Mouse (Mus musculus) testis, postnatal 10 days (tissue): Measurements from ENCODE around the gene Unc93a2.
"Not testable (repeated sequence)": the region's sequence is repeated elsewhere in the genome, so short reads cannot be mapped to it uniquely, and the experiment has no call there.

Experiments
- DNase-seq: peaks from one replicate; pipeline ENCODE4 v3.0.0; 2021; ENCODE audit warnings: low spot score

Gene Unc93a2

GRCm38 (mm10) chr17:7385364-7385763, at the start of gene Unc93a2:
Unc93a2 (minus strand) TSS chr17:7385464.
- not testable (repeated sequence) for DNase-seq

DNA sequence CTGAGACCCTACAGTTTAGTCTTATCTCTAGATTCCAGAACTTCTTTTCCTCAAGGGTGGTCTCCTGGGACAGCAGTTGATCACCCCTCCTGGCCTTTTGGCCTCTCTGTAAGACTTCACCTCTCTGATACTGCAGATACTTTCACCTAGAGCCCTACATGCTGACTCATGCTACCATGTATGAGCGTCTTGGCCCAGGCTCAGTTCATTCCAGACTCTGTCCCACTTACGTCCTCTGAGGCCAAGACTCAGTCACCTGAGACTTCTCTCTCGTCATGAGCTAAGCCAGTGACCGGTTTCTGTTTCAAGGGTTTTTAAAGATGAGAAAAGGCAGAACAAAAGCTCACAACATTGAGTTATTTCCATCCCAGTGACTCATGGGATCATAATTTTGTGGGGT, 48.9 kb upstream of the Unc93a2 start:
- DNase-seq, result not testable (repeated sequence)

DNA sequence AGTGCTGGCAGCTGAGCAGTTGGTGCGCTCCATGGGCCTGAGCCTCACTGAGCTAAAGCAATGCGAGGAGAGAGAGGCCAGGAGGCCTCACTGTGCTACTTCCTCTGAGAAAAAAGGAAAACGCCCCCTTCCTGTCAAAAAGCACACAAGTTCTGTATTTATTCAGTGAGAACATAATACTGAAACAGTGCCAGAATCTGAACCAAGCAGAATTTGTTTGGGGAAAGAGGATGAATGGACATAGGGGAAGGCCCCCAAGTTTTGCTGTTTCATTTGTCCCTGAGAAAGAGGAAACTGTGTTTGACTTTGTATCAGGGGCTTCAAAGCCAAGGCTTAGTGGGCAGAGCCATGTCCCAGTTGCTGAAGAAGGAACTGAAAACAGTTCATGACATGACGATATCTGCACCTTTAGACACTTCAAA, 45.0 kb upstream of the Unc93a2 start:
- DNase-seq, result not testable (repeated sequence)

DNA sequence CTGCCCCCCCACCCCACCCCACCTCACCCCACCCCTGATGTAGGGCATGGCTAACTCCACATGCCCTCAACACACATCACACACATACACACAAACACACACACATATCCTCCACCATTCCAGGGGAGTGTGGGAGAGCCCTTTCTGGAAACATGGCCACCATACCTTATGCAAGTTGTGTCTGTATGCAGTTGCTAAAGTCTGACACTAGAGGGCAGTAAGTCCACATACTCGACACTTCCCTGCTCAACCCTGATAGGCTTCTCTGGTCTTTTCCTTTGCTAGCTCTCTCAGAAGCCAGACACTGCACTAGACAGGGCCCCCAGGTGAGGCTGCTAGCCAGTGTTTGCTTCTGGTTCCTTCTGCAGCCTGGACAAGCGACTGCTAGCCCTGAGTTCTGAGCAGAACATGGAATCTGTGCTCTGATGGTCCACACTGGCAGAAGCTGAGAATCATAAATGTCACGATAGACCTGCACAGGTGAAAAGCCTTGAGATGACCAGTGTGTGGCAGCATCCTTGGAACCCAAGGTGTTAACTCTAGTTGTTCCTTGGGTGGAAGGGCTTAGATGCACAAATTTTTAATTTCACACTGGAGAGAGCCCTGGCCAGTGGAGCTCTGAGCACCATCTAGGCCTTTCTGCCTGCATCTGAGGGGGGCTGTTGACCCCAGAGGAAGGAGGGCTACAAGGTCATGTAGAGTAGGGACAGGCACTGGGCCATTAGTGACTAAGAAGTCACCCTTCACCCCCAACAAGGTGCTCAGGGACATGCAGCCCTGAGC, 35.1 kb upstream of the Unc93a2 start:
- not testable (repeated sequence) for DNase-seq

DNA sequence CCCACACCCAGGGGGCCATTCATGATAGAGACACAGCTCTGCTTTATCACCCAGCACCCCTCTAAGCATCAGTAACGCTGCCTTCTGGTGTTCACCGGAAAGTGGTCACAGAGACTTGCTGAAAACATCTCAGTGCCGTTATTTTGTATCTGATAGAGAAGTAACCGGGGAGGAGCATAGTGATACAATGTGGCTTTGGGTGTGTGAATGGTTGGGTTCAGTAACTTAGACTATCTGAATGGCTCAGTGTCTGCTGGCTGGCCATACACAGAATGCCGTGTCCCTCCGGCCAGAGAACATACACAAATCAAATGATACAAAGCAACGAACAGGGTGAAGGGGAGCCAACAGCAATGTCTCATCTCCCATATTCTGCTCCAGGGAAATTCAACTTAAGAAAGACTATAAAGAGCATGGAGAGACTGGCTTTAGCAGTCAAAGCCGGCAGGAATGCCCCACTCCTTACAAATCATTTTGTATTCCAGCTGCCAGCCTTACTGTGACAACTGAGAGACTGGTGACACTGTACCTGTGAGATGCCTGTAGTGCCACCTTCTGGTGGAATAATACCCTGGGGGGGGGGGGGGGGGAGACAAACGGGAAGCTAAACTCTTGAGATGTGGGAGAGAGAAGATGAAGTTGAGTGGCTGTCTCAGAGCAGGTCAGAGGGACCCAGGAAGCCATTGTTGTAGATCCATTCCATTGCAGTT, 29.5 kb upstream of the Unc93a2 start:
- DNase-seq, result not testable (repeated sequence)

- not testable (repeated sequence) for DNase-seq
These were observed 28.1 kb upstream of the Unc93a2 start for GRCm38 (mm10) chr17:7413336-7413735.

DNA sequence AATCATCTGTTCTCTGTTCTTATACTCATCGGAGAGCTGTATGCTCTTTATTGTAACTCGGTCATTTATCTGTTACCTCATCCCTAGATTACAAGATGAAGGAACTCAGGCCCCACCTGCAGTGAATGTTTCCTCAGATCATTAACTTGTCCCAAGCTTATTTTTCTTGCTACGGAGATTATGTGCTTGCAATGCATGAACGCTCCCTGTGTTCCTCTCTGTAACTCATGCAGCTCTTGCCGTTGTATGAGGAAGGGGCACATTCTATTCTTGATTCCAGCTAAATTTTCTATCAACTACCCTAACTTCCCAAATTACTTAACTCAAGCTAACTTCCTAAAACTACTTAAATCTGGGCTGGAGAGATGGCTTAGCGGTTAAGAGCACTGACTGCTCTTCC, 14.5 kb upstream of the Unc93a2 start:
- not testable (repeated sequence) for DNase-seq

GRCm38 (mm10) chr17:7398198-7398847, 13.1 kb upstream of the Unc93a2 start:
- not testable (repeated sequence) for DNase-seq

DNA sequence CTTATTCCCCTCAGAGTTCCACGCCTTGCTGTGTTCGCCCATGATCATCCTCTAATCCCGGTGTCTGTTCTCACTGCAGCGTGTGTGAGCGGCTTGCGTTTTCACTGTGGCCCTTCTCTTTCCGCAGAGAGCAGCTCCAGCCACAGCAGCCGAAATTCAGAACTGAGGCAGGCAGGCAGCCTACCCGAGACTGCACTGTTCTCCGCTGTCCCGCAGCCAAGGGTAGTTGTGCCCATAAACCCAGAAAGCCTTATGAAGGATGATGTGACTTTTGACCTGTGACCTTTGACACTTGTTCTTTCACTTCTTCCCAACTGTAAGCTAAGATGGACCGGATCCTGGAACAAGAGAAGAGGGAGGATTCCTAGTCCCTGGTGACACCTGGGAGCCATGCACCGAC, 11.8 kb upstream of the Unc93a2 start:
- not testable (repeated sequence) for DNase-seq

DNA sequence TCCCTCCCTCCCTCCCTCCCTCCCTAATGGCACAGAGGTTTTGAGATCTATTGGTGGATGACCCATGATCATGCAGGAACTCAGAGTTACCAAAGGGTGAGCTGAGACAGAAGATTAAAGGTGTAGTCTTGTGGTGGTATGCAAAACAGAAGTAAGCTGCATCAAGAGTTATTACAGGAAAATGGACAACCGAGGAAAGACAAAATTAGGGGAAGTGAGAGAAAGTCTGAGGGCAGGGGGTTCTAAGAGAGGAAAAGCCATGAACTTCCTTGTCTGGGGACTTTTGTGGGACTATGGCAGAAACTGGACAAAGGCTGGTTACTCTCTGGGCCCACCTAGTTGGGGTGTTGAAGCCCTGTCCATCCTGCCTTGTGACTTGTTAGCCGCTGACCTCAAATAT, 11.0 kb upstream of the Unc93a2 start:
- not testable (repeated sequence) for DNase-seq

- not testable (repeated sequence) for DNase-seq
These were observed 10.4 kb upstream of the Unc93a2 start for GRCm38 (mm10) chr17:7395671-7396070.

GRCm38 (mm10) chr17:7395116-7395515, 9.9 kb upstream of the Unc93a2 start:
- DNase-seq, result not testable (repeated sequence)

GRCm38 (mm10) chr17:7389898-7390297, 4.6 kb upstream of the Unc93a2 start:
- DNase-seq, result not testable (repeated sequence)

- not testable (repeated sequence) for DNase-seq
These were observed 3.7 kb upstream of the Unc93a2 start for GRCm38 (mm10) chr17:7388958-7389356.

GRCm38 (mm10) chr17:7388341-7388957, 3.2 kb upstream of the Unc93a2 start:
- DNase-seq, result not testable (repeated sequence)

GRCm38 (mm10) chr17:7386016-7386415, 752 bp upstream of the Unc93a2 start:
- not testable (repeated sequence) for DNase-seq

- not testable (repeated sequence) for DNase-seq
These were observed 1.8 kb downstream of the Unc93a2 start for GRCm38 (mm10) chr17:7383167-7384143.

DNA sequence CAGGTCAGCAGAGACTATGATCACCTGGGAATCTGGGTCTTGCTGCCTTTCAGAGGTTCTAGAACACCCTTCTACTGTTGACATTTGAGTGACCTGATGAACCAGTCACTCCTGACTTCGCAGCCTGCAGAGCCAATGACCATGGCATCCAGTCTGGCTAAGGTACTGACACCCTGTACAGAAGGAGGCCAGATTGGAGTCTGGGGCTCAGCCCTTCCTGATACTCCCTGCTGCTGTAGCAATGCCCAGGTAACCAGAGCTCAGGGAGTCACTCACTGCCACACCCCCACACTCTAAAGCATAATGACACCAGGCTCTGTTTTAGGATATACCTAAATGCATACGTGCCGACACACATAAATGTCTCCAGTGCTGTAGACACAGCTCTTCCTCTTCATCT, 2.6 kb downstream of the Unc93a2 start:
- DNase-seq, result not testable (repeated sequence)

- not testable (repeated sequence) for DNase-seq
These were observed 7.4 kb downstream of the Unc93a2 start for GRCm38 (mm10) chr17:7377907-7378306.

DNA sequence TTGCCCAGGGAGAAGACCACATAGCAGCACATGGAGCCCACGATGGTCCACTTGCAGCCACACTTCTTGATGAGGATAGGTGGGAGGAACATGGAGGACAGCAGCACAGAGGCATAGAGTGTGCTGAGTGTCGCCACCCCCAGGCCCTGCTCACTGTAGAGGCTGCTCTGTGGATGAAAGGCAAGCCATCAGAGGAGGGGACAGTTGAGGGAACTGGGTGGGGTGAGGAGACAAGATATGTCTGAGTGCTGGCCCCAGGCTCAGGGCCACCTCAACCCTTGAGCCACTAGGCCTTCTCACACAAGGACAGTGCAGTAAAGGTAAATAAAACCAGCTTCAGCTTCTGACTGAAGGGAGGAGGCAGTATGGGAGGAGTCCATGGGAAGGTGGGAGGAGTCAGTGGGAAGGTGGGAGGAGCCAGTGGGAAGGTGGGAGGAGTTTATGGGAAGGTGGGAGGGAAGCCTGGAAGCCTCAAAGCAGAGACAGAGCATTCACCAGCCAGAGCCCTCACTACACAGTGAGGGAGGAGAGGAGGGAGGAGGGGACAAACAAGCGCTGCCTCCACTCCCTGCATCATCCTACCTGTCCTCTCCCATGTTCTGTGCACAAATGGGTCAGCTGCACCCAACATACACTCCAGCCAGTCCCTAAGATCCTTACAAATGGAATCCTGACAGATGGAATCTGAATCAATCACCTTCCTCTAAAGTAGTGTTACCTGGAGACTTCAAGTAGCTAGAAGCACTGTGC, 8.1 kb downstream of the Unc93a2 start:
- DNase-seq, result not testable (repeated sequence)
